In genomic region chr3:88677399-88677798, GRCm38 (mm10) we compare ENCODE assay signal across 8 mouse cellular contexts. TPM values are rescaled to one million over a fixed set of nuclear protein-coding genes. Genes with fewer than 3 reads are reported as not detected.
DNase-seq lines count a peak whose midpoint lies in the region; ATAC-seq and TF ChIP-seq lines count a peak whose summit lies in the region.

No protein-coding gene starts in this region.

- H3K27ac ChIP-seq in left cerebral cortex, adult 2 months, result no peak overlapping the region
- no peak overlapping the region for H3K27ac ChIP-seq in hindbrain, embryonic 15.5 days (replicated peaks)
- H3K27ac ChIP-seq in midbrain, embryonic 10.5 days (replicated peaks), result peak overlapping the region; percentile 66

- intact Hi-C loops in left cerebral cortex, adult 2 months (cut with DNase I), result no loop called here
- intact Hi-C loops in left cerebral cortex, postnatal 4 days (cut with DNase I), result no loop called here

- H3K4me2 ChIP-seq in hindbrain, embryonic 15.5 days, result peak overlapping the region; percentile 62

- ATAC-seq in hindbrain, embryonic 15.5 days (ENCODE audit: low FRiP score, low read depth), result peak; percentile 38; the same call in 1 of the 2 replicates

- 0 out of 2 replicates have a peak overlapping the region, but pooled peaks have one; percentile 8 for H3K4me3 ChIP-seq in left cerebral cortex, adult 2 months
- H3K4me3 ChIP-seq in hindbrain, embryonic 15.5 days, result peak overlapping the region; percentile 28
- peak overlapping the region; percentile 48 for H3K4me3 ChIP-seq in midbrain, embryonic 10.5 days

- H3K9ac ChIP-seq in hindbrain, embryonic 15.5 days, result 0 out of 2 replicates have a peak overlapping the region, but pooled peaks have one; percentile 45

- H3K27me3 ChIP-seq in hindbrain, embryonic 15.5 days, result no peaks in the 10 kb centered on the region
- H3K27me3 ChIP-seq in midbrain, embryonic 10.5 days (ENCODE audit: low read depth, poor library complexity, severe bottlenecking), result no peaks in the 10 kb centered on the region

- peak; percentile 69 for TF ChIP-seq CTCF in left cerebral cortex, adult 2 months (IDR thresholded peaks at IDR 0.05)

- no peaks in the 10 kb centered on the region for H3K9me3 ChIP-seq in hindbrain, embryonic 15.5 days
- H3K9me3 ChIP-seq in midbrain, embryonic 10.5 days (replicated peaks), result no peaks in the 10 kb centered on the region

- DNase-seq in left cerebral cortex, adult 2 months (ENCODE audit: extremely low spot score in 1 of 2, low spot score in 2 of 2), result peak; percentile 39 to 43
- no peak for DNase-seq in left cerebral cortex, adult 11 months (ENCODE audit: low spot score)
- peak; percentile 83 for DNase-seq in cerebellum, adult 9-10 months
- DNase-seq in gastrocnemius, adult 18-20 months (ENCODE audit: low spot score), result peak; percentile 87
- peak; percentile 75 for DNase-seq in left cerebral cortex, postnatal 4 days
- DNase-seq in midbrain, embryonic 10.5 days (ENCODE audit: low spot score), result peak; percentile 76
- DNase-seq in spleen, adult 12 weeks (ENCODE audit: low spot score), result peak; percentile 39

- no peaks in the 10 kb centered on the region for H3K36me3 ChIP-seq in hindbrain, embryonic 15.5 days
- H3K36me3 ChIP-seq in midbrain, embryonic 10.5 days, result no peaks in the 10 kb centered on the region

- H3K4me1 ChIP-seq in hindbrain, embryonic 15.5 days (replicated peaks), result peaks cover 4% of the 10 kb centered on the region; the same call in 1 of the 2 replicates
- H3K4me1 ChIP-seq in midbrain, embryonic 10.5 days, result peaks cover 3% of the 10 kb centered on the region

- 9% methylated on average over 11 of the region's 11 CpGs for WGBS in hindbrain, embryonic 15.5 days
- 13% methylated on average over 11 of the region's 11 CpGs for WGBS in midbrain, embryonic 10.5 days

RNA-seq across cellular contexts. Expression of gene Khdc4, which starts 8.2 kb away (rescaled TPM):
- 10 to 100 TPM; 55.3 to 59.3 TPM for total RNA-seq in left cerebral cortex, adult 2 months (2021)
- total RNA-seq in gastrocnemius, adult 18-20 months (2021), result 10 to 100 TPM; 18.7 to 23.4 TPM
- 84.5 and 88.5 TPM in 2 replicates for polyA plus RNA-seq in hindbrain, embryonic 15.5 days (2015; fragmentation: Nextera tagmentation; extraction: Ambion mirVana)
- total RNA-seq in left cerebral cortex, postnatal 4 days (2021), result 10 to 100 TPM; 76.3 to 78.3 TPM
- polyA plus RNA-seq in midbrain, embryonic 10.5 days (2016; fragmentation: Nextera tagmentation; extraction: Ambion mirVana), result 95.5 and 102 TPM in 2 replicates

RNA-seq across cellular contexts. Expression of gene Rxfp4, which starts 24.5 kb away (rescaled TPM):
- not detected for total RNA-seq in left cerebral cortex, adult 2 months (2021)
- total RNA-seq in gastrocnemius, adult 18-20 months (2021), result not detected
- polyA plus RNA-seq in hindbrain, embryonic 15.5 days (2015; fragmentation: Nextera tagmentation; extraction: Ambion mirVana), result not detected in 2 replicates
- not detected for total RNA-seq in left cerebral cortex, postnatal 4 days (2021)
- polyA plus RNA-seq in midbrain, embryonic 10.5 days (2016; fragmentation: Nextera tagmentation; extraction: Ambion mirVana), result not detected in 2 replicates

RNA-seq across cellular contexts. Expression of gene Rit1, which starts 39.2 kb away (rescaled TPM):
- 10 to 100 TPM; 41.1 to 45.8 TPM for total RNA-seq in left cerebral cortex, adult 2 months (2021)
- total RNA-seq in gastrocnemius, adult 18-20 months (2021), result 10 to 100 TPM; 18.0 to 22.4 TPM
- 64.4 and 66.8 TPM in 2 replicates for polyA plus RNA-seq in hindbrain, embryonic 15.5 days (2015; fragmentation: Nextera tagmentation; extraction: Ambion mirVana)
- 10 to 100 TPM; 45.0 to 46.9 TPM for total RNA-seq in left cerebral cortex, postnatal 4 days (2021)
- polyA plus RNA-seq in midbrain, embryonic 10.5 days (2016; fragmentation: Nextera tagmentation; extraction: Ambion mirVana), result 38.9 and 43.8 TPM in 2 replicates
